Mouse (Mus musculus): ENCODE measurements around the gene Mob1a. TPM values are rescaled to one million over a fixed set of nuclear protein-coding genes. Genes with fewer than 3 reads are reported as not detected.
"Not testable (repeated sequence)": the region's sequence is repeated elsewhere in the genome, so short reads cannot be mapped to it uniquely, and the experiment has no call there.

Mob1a gene
- polyA plus RNA-seq, 1 experiment, result 41.3 TPM

DNA sequence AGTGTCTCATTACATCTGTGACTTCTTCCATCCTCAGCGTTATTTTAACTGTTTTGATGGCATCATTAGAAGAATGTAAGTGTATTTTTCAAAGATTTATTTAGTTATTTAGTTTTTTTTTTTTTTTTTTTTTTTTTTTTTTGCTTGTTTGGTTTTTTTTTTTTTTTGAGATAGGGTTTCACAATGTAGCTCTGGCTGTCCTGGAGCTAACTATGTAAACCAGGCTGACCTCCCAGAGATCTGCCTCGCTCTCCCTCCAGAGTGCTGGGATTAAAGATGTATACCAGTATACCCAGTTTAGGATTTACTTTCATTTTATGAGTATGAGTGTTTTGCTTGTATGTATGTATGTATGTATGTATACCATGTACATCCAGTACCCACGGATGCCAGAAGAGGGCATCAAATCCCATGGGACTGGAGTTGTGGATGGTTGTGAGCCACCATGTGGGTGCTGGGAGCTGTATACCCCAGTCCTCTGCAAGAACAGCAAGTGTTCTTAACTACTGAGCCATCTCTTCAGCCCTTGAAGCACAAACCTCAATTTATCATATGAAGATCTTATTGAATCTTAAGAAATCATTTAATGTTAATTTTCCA, 1.9 kb downstream of the Mob1a start:
- H3K4me3 ChIP-seq (replicated peaks; ENCODE audit: extremely low read depth, low read depth, low read length), result no peak overlapping the region
- WGBS, result 83% methylated on average over 3 of the region's 3 CpGs
- H3K4me1 ChIP-seq (ENCODE audit: control insufficient read depth, insufficient read depth, low read length), result peaks cover 5% of the 10 kb centered on the region
- no peak for TF ChIP-seq CTCF (IDR thresholded peaks at IDR 0.05; ENCODE audit: insufficient read depth, low read length)
- no peak for TF ChIP-seq POLR2A (IDR thresholded peaks at IDR 0.05; ENCODE audit: borderline replicate concordance, extremely low read depth, low read depth, low read length)
- DNase-seq, result no peak

GRCm38 (mm10) chr6:83341387-83341786, 15.6 kb downstream of the Mob1a start:
- WGBS, result 68% methylated on average over 3 of the region's 3 CpGs
- Histone ChIP-seq H3K4me1 (ENCODE audit: control insufficient read depth, insufficient read depth, low read length) (no peaks in the 10 kb centered on the region), H3K4me3 (replicated peaks; ENCODE audit: extremely low read depth, low read depth, low read length) (no peak overlapping the region)
- TF ChIP-seq POLR2A (IDR thresholded peaks at IDR 0.05; ENCODE audit: borderline replicate concordance, extremely low read depth, low read depth, low read length) (no peak), CTCF (IDR thresholded peaks at IDR 0.05; ENCODE audit: insufficient read depth, low read length) (no peak)
- DNase-seq, result no peak

GRCm38 (mm10) chr6:83342957-83343356, 17.1 kb downstream of the Mob1a start:
- WGBS, result 79% methylated on average over 2 of the region's 2 CpGs

DNA sequence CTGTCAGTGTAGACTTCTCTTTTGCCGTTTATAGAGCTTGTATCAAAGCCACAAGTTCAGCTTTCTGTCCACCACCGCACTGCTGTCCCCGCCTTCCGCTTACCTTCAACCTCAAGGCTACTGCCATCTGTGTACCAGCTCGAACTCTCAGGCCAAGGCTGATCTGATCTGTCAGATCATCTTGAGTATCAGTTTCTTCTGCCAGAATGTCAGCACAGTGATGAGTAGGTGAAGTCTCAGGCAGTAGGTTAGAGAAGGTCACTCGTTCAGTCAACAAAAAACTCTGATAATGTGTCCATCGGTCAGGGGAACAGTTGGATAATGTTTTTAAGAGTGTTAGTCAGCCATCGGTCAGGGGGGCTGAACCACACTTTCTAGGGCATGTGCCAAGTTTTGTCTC, 19.5 kb downstream of the Mob1a start:
- WGBS, result 79% methylated on average over 8 of the region's 8 CpGs
- DNase-seq; H3K4me1 ChIP-seq (ENCODE audit: control insufficient read depth, insufficient read depth, low read length); H3K4me3 ChIP-seq (replicated peaks; ENCODE audit: extremely low read depth, low read depth, low read length): not testable (repeated sequence)

More at GRCm38 (mm10) chr6:83342957-83343356, 17.1 kb downstream of the Mob1a start:
- DNase-seq, result no peak
- TF ChIP-seq CTCF (IDR thresholded peaks at IDR 0.05; ENCODE audit: insufficient read depth, low read length) (no peak), POLR2A (IDR thresholded peaks at IDR 0.05; ENCODE audit: borderline replicate concordance, extremely low read depth, low read depth, low read length) (no peak)
- no peak overlapping the region for H3K4me3 ChIP-seq (replicated peaks; ENCODE audit: extremely low read depth, low read depth, low read length)
- no peaks in the 10 kb centered on the region for H3K4me1 ChIP-seq (ENCODE audit: control insufficient read depth, insufficient read depth, low read length)

- DNase-seq, result no peak
- no peak for TF ChIP-seq CTCF (IDR thresholded peaks at IDR 0.05; ENCODE audit: insufficient read depth, low read length)
- no peak for TF ChIP-seq POLR2A (IDR thresholded peaks at IDR 0.05; ENCODE audit: borderline replicate concordance, extremely low read depth, low read depth, low read length)
- WGBS, result 56% methylated on average over 3 of the region's 3 CpGs
- Histone ChIP-seq H3K4me3 (replicated peaks; ENCODE audit: extremely low read depth, low read depth, low read length) (no peak overlapping the region), H3K4me1 (ENCODE audit: control insufficient read depth, insufficient read depth, low read length) (peaks cover 4% of the 10 kb centered on the region; the same call in 1 of the 2 replicates)
These were observed 22.1 kb downstream of the Mob1a start for GRCm38 (mm10) chr6:83347916-83348315.

DNA sequence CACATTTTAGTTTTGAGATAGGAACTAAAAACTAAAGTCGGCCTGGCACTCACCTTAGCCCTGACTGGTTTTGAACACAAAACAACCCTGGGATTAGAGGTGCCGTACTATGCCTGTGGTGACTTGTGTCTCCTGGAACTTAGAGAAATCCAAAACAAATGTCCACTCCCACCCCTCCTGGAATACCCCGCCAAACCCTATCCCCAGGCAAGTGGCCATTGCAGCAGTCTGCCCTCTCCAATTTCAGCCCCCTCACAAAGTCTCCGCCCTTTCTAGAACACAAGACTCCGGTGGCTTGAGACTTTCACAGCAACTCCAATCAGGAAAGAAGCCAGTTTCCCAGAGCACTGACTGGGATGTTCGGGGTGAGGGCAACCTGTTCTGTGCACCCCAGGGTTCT, 23.1 kb downstream of the Mob1a start, which contains the start of gene Bola3:
TSS of gene Bola3 (plus strand) at position 275 of the 400 bp plus-strand sequence.
- Histone ChIP-seq H3K4me3 (replicated peaks; ENCODE audit: extremely low read depth, low read depth, low read length) (peak within 1 kb of the TSS; percentile 84), H3K4me1 (ENCODE audit: control insufficient read depth, insufficient read depth, low read length) (peaks cover 4% of the 10 kb centered on the region; the same call in 1 of the 2 replicates)
- WGBS, result 29% methylated on average over 6 of the region's 6 CpGs
- TF ChIP-seq POLR2A (IDR thresholded peaks at IDR 0.05; ENCODE audit: borderline replicate concordance, extremely low read depth, low read depth, low read length), result no peak
- no peak for TF ChIP-seq CTCF (IDR thresholded peaks at IDR 0.05; ENCODE audit: insufficient read depth, low read length)
- no peak for DNase-seq

- WGBS, result 1% methylated on average over 52 of the region's 53 CpGs
- peak; percentile 94 for DNase-seq
- TF ChIP-seq POLR2A (IDR thresholded peaks at IDR 0.05; ENCODE audit: borderline replicate concordance, extremely low read depth, low read depth, low read length) (peak; percentile 42; the same call in 1 of the 2 replicates), CTCF (IDR thresholded peaks at IDR 0.05; ENCODE audit: insufficient read depth, low read length) (peak; percentile 49)
- Histone ChIP-seq H3K4me1 (ENCODE audit: control insufficient read depth, insufficient read depth, low read length) (peaks cover 4% of the 10 kb centered on the region; the same call in 1 of the 2 replicates), H3K4me3 (replicated peaks; ENCODE audit: extremely low read depth, low read depth, low read length) (peak overlapping the region; percentile 84)
These were observed 23.6 kb downstream of the Mob1a start for GRCm38 (mm10) chr6:83349274-83349958.

DNA sequence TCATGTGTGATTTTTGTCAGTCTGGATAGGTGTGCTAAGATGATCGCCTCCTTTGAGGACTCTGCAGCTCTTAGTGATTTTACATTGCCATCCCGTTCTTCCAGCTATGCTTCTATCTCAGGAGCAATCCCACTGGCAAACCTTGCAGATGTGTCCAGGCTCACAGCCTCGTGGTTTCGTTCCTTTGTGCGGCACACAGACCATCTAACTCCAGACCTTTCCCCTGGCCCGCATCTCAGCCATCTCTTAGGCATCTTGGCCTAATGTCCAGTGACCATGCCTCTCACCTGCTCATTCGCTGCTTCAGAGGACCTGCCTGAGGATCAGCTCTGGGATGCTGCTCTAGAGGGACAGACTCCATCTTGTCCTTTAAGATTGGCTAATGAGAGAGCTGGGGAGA, 24.4 kb downstream of the Mob1a start:
- 86% methylated on average over 7 of the region's 7 CpGs for WGBS
- peaks cover 4% of the 10 kb centered on the region; the same call in 1 of the 2 replicates for H3K4me1 ChIP-seq (ENCODE audit: control insufficient read depth, insufficient read depth, low read length)
- DNase-seq, result no peak
- H3K4me3 ChIP-seq (replicated peaks; ENCODE audit: extremely low read depth, low read depth, low read length), result peak overlapping the region; percentile 84
- TF ChIP-seq CTCF (IDR thresholded peaks at IDR 0.05; ENCODE audit: insufficient read depth, low read length) (no peak), POLR2A (IDR thresholded peaks at IDR 0.05; ENCODE audit: borderline replicate concordance, extremely low read depth, low read depth, low read length) (no peak)

DNA sequence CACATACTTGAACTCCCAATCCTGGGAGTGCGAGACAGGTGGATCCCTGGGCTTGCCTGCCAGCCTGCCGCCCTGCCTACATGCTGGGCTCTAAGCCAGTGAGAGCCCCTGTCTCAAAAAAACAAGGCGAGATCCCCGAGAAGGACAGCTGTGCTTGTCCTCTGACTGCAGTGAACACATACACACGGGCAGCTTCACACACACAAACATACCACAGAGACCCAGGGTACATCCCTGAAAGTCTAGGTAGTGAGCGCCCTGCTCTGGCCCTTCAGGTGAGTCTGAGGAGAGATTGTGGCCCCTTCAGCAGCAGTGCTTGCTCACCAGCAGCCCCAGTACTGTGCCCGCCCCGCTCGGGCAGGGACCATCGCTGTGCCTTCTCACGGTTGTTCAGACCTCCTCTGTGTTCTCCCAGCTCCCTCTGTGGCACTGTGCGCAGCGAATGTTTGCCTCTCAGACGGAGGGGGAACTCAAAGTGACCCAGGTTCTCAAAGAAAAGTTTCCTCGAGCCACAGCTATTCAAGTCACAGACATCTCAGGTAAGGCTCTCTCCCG, 25.1 kb downstream of the Mob1a start:
- Histone ChIP-seq H3K4me1 (ENCODE audit: control insufficient read depth, insufficient read depth, low read length) (peaks cover 4% of the 10 kb centered on the region; the same call in 1 of the 2 replicates), H3K4me3 (replicated peaks; ENCODE audit: extremely low read depth, low read depth, low read length) (no peak overlapping the region)
- DNase-seq, result no peak
- no peak for TF ChIP-seq CTCF (IDR thresholded peaks at IDR 0.05; ENCODE audit: insufficient read depth, low read length)
- TF ChIP-seq POLR2A (IDR thresholded peaks at IDR 0.05; ENCODE audit: borderline replicate concordance, extremely low read depth, low read depth, low read length), result no peak
- WGBS, result 88% methylated on average over 16 of the region's 16 CpGs

Data from lung, adult 2 months (tissue).